Mouse (Mus musculus) intestine, postnatal 0 days (tissue): ENCODE measurements around the gene Patl2. TPM values are rescaled to one million over a fixed set of nuclear protein-coding genes. Genes with fewer than 3 reads are reported as not detected.

Experiments used
- ATAC-seq: fragments of 200-750 bp; cut with Nextera tagmentation; 2 replicates; pipeline ENCODE4 v1.8.0; 2017; ENCODE audit warnings: mild to moderate bottlenecking, moderate TSS enrichment, moderate library complexity
- H3K27ac ChIP-seq: fragments of 300-500 bp; sonication (generic); 2 replicates; pipeline ENCODE4 v1.5.1; 2014; ENCODE audit warnings: mild to moderate bottlenecking, low read depth, low read length, moderate library complexity
- H3K27me3 ChIP-seq: fragments of 300-500 bp; sonication (generic); replicated peaks from 2 replicates; pipeline ENCODE4 v1.6.1; 2014; ENCODE audit warnings: low read length, mixed read lengths; ENCODE audit not compliant: control insufficient read depth, insufficient read depth
- H3K36me3 ChIP-seq: fragments of 300-500 bp; sonication (generic); 2 replicates; pipeline ENCODE4 v1.6.1; 2014; ENCODE audit warnings: mild to moderate bottlenecking, moderate library complexity; ENCODE audit not compliant: control insufficient read depth, insufficient read depth
- H3K4me1 ChIP-seq: fragments of 300-500 bp; sonication (generic); replicated peaks from 2 replicates; pipeline ENCODE4 v1.6.1; 2014; ENCODE audit warnings: antibody characterized with exemption, low read length, mixed read lengths; ENCODE audit not compliant: control insufficient read depth, insufficient read depth
- H3K4me2 ChIP-seq: fragments of 300-500 bp; sonication (generic); replicated peaks from 2 replicates; pipeline ENCODE4 v1.6.1; 2014; ENCODE audit warnings: low read depth, mild to moderate bottlenecking, moderate library complexity
- H3K4me3 ChIP-seq: fragments of 300-500 bp; sonication (generic); 2 replicates; pipeline ENCODE4 v1.5.1; 2014; ENCODE audit warnings: low read depth, low read length
- H3K9ac ChIP-seq: fragments of 300-500 bp; sonication (generic); 2 replicates; pipeline ENCODE4 v1.6.1; 2014; ENCODE audit warnings: mild to moderate bottlenecking, low read depth, low read length
- H3K9me3 ChIP-seq: fragments of 300-500 bp; sonication (generic); 2 replicates; pipeline ENCODE4 v1.6.1; 2016; ENCODE audit warnings: mixed run types; ENCODE audit not compliant: control insufficient read depth
- CTCF ChIP-seq: sonication (generic); IDR thresholded peaks from 2 replicates; pipeline ENCODE4 v1.5.1; 2016; ENCODE audit warnings: low read depth, mild to moderate bottlenecking, control low read depth, antibody characterized with exemption, moderate library complexity
- WGBS: fragments of 180-500 bp; shearing (Covaris S2); extraction: QIAGEN DNeasy Blood & Tissue Kit; methylation state at CpG from one replicate; pipeline ENCODE4 v1.1.7; 2014; 5-methylcytosine and 5-hydroxymethylcytosine counted together
- polyA plus RNA-seq: library from polyadenylated mRNA; unstranded; fragments of >200 nt; fragmentation: Nextera tagmentation; extraction: Ambion mirVana; gene quantifications from 2 replicates; pipeline ENCODE4 v1.2.1, GENCODE M21; 2015

The Patl2 gene
- polyA plus RNA-seq, 1 experiment from 2014 or later = 0.04 TPM

- Histone ChIP-seq H3K27me3 (no peaks in the 10 kb centered on the region), H3K9ac (no peak overlapping the region), H3K9me3 (no peaks in the 10 kb centered on the region), H3K36me3 (no peaks in the 10 kb centered on the region), H3K4me3 (no peak overlapping the region), H3K27ac (no peak overlapping the region), H3K4me2 (no peak overlapping the region), H3K4me1 (no peaks in the 10 kb centered on the region)
- no peak for TF ChIP-seq CTCF
- WGBS = 91% methylated on average over 4 of the region's 4 CpGs
- ATAC-seq = no peak
Observed at GRCm38 (mm10) chr2:122185086-122185485, 903 bp downstream of the Patl2 start.

- no peak for ATAC-seq
- no peak overlapping the region for H3K4me2 ChIP-seq
- no peak for TF ChIP-seq CTCF
- H3K36me3 ChIP-seq = no peaks in the 10 kb centered on the region
- no peaks in the 10 kb centered on the region for H3K9me3 ChIP-seq
- WGBS = 69% methylated on average over 8 of the region's 8 CpGs
- no peaks in the 10 kb centered on the region for H3K27me3 ChIP-seq
- H3K4me3 ChIP-seq = no peak overlapping the region
- H3K27ac ChIP-seq = no peak overlapping the region
- no peaks in the 10 kb centered on the region for H3K4me1 ChIP-seq
- H3K9ac ChIP-seq = no peak overlapping the region
Observed at GRCm38 (mm10) chr2:122180051-122180822, 5.8 kb downstream of the Patl2 start.

GRCm38 (mm10) chr2:122172188-122172587, 13.8 kb downstream of the Patl2 start:
- H3K36me3 ChIP-seq = no peaks in the 10 kb centered on the region
- H3K27me3 ChIP-seq = no peaks in the 10 kb centered on the region
- no peak overlapping the region for H3K4me2 ChIP-seq
- no peaks in the 10 kb centered on the region for H3K9me3 ChIP-seq
- ATAC-seq = no peak
- TF ChIP-seq CTCF = no peak
- no peak overlapping the region for H3K27ac ChIP-seq
- no peak overlapping the region for H3K4me3 ChIP-seq
- no peak overlapping the region for H3K9ac ChIP-seq
- 94% methylated on average over 2 of the region's 2 CpGs for WGBS
- no peaks in the 10 kb centered on the region for H3K4me1 ChIP-seq

GRCm38 (mm10) chr2:122171292-122171691, 14.7 kb downstream of the Patl2 start:
- WGBS = 76% methylated on average over 6 of the region's 6 CpGs
- no peak for ATAC-seq
- Histone ChIP-seq H3K4me3 (no peak overlapping the region), H3K36me3 (no peaks in the 10 kb centered on the region), H3K9ac (no peak overlapping the region), H3K27ac (no peak overlapping the region), H3K9me3 (no peaks in the 10 kb centered on the region), H3K4me1 (no peaks in the 10 kb centered on the region), H3K27me3 (no peaks in the 10 kb centered on the region), H3K4me2 (no peak overlapping the region)
- TF ChIP-seq CTCF = no peak

GRCm38 (mm10) chr2:122164293-122164692, 21.7 kb downstream of the Patl2 start:
- Histone ChIP-seq H3K4me3 (no peak overlapping the region), H3K4me1 (no peaks in the 10 kb centered on the region; the same call in 1 of the 2 replicates), H3K9me3 (no peaks in the 10 kb centered on the region), H3K9ac (no peak overlapping the region), H3K4me2 (peak overlapping the region; percentile 35), H3K27me3 (no peaks in the 10 kb centered on the region), H3K27ac (no peak overlapping the region), H3K36me3 (no peaks in the 10 kb centered on the region)
- peak; percentile 66 for ATAC-seq
- TF ChIP-seq CTCF = no peak
- 75% methylated on average over 11 of the region's 11 CpGs for WGBS

GRCm38 (mm10) chr2:122163430-122164195, 22.4 kb downstream of the Patl2 start:
- no peak; the same call in 1 of the 2 replicates for ATAC-seq
- WGBS = 73% methylated on average over 13 of the region's 13 CpGs
- Histone ChIP-seq H3K4me1 (no peaks in the 10 kb centered on the region; the same call in 1 of the 2 replicates), H3K9me3 (no peaks in the 10 kb centered on the region), H3K27me3 (no peaks in the 10 kb centered on the region), H3K4me3 (no peak overlapping the region), H3K36me3 (no peaks in the 10 kb centered on the region), H3K9ac (no peak overlapping the region), H3K27ac (no peak overlapping the region), H3K4me2 (peak overlapping the region; percentile 35; the same call in 1 of the 2 replicates)
- no peak for TF ChIP-seq CTCF
